Mouse (Mus musculus): ENCODE results near the gene Fam129a. TPM values are rescaled to one million over a fixed set of nuclear protein-coding genes. Genes with fewer than 3 reads are reported as not detected.

Fam129a gene
- total and polyA plus RNA-seq, 3 experiments, result 27.8 to 48.3 (median 37.0) TPM

DNA sequence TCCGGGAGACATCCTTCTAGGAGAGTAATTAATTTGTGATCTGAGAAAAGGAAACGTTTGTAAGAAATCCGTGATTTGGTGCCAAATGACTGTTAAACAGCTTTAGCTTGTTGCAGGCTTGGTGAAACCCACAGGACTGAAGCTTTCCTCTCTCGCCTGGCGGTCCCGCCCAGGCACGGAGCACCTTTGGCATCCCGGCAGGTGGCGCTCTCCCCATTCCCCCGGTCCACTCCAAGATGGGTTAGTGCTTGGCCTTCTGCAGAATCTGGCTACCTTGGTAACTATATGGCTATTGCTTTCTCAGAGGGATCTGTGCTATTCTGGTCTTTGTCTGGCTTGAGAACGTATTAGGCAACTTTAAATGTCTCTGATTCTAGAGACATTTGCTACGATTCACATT is 6.6 kb upstream of the Fam129a start:
- H3K9ac ChIP-seq (ENCODE audit: insufficient read depth, low read depth), result no peak overlapping the region
- no peaks in the 10 kb centered on the region for H3K9me3 ChIP-seq (replicated peaks; ENCODE audit: low read length)
- H3K36me3 ChIP-seq (replicated peaks in 1 of 2; ENCODE audit: control insufficient read depth in 1 of 2, insufficient read depth in 1 of 2, low read length in 1 of 2), result no peaks in the 10 kb centered on the region
- peaks cover 0 to 12% of the 10 kb centered on the region in 2 experiments; a peak in 2 of 4 replicates for H3K4me1 ChIP-seq (ENCODE audit: control insufficient read depth in 1 of 2, insufficient read depth in 2 of 2)
- H3K27me3 ChIP-seq (replicated peaks), result no peaks in the 10 kb centered on the region
- in situ Hi-C loops (cut with MboI; ENCODE audit: low pct_ligation_motif_present, low pct_unique_long_range_greater_than_20kb, low sequenced_read_pairs), result no loop called here
- DNase-seq (ENCODE audit: extremely low read depth), result peak; percentile 70
- H3K27ac ChIP-seq (ENCODE audit: insufficient read depth, low read depth), result no peak overlapping the region
- H3K4me3 ChIP-seq (replicated peaks in 1 of 3; ENCODE audit: low read depth in 2 of 3, low read length in 2 of 3, poor library complexity in 1 of 3), result no peak overlapping the region
- dilution Hi-C loops (cut with MboI; ENCODE audit: extremely low pct_ligation_motif_present, extremely low pct_unique_long_range_greater_than_20kb, low sequenced_read_pairs), result no loop called here
- TF ChIP-seq ZNF384 (IDR thresholded peaks at IDR 0.05; ENCODE audit: low read depth, low read length) (no peak), MAFK (IDR thresholded peaks at IDR 0.05; ENCODE audit: insufficient replicate concordance, low read length) (no peak), MYC (IDR thresholded peaks at IDR 0.05; ENCODE audit: low read depth, low read length) (no peak), RAD21 (IDR thresholded peaks at IDR 0.05; ENCODE audit: low read depth, low read length) (peak; percentile 94), EP300 (IDR thresholded peaks at IDR 0.05; ENCODE audit: low read length) (no peak), MEF2A (IDR thresholded peaks at IDR 0.05; ENCODE audit: borderline replicate concordance, low read depth, low read length) (0 out of 2 replicates have a peak, but pooled peaks have one; percentile 34), NRF1 (IDR thresholded peaks at IDR 0.05; ENCODE audit: low read depth, low read length) (no peak), BHLHE40 (IDR thresholded peaks at IDR 0.05; ENCODE audit: low read depth, low read length) (no peak), TBP (conservative IDR thresholded peaks at IDR 0.05; ENCODE audit: low read depth, low read length) (no peak), SMC3 (IDR thresholded peaks at IDR 0.05; ENCODE audit: low read depth, low read length) (peak; percentile 98), ETS1 (conservative IDR thresholded peaks at IDR 0.05; ENCODE audit: low read depth, low read length) (no peak), ZKSCAN1 (IDR thresholded peaks at IDR 0.05; ENCODE audit: borderline replicate concordance, low read depth, low read length) (no peak), ZC3H11A (IDR thresholded peaks at IDR 0.05; ENCODE audit: low read depth, low read length) (peak; percentile 86), CHD1 (IDR thresholded peaks at IDR 0.05; ENCODE audit: low read depth, low read length) (no peak), NELFE (IDR thresholded peaks at IDR 0.05; ENCODE audit: low read depth, low read length) (no peak), USF2 (conservative IDR thresholded peaks at IDR 0.05; ENCODE audit: low read depth, low read length) (no peak), USF1 (IDR thresholded peaks at IDR 0.05; ENCODE audit: low read depth, low read length) (no peak), CTCF (conservative IDR thresholded peaks at IDR 0.05 in 1 of 2, IDR thresholded peaks at IDR 0.05 in 1 of 2; ENCODE audit: low read depth in 2 of 2, low read length in 2 of 2) (peak; percentile 62 to 96), JUND (conservative IDR thresholded peaks at IDR 0.05; ENCODE audit: low read depth, low read length) (no peak), UBTF (IDR thresholded peaks at IDR 0.05; ENCODE audit: low read depth, low read length) (no peak), JUN (IDR thresholded peaks at IDR 0.05; ENCODE audit: insufficient read depth, low read depth, low read length) (no peak), IRF4 (IDR thresholded peaks at IDR 0.05; ENCODE audit: low read depth, low read length) (no peak; the same call in 1 of the 2 replicates), CHD2 (IDR thresholded peaks at IDR 0.05; ENCODE audit: low read length) (no peak)
- peak overlapping the region; percentile 42; the same call in 1 of the 2 replicates for H3K4me2 ChIP-seq (ENCODE audit: insufficient read depth, low read depth, poor library complexity, severe bottlenecking)
- H3K79me2 ChIP-seq (replicated peaks; ENCODE audit: control insufficient read depth, extremely low read depth, insufficient read depth, poor library complexity, severe bottlenecking), result no peaks in the 10 kb centered on the region

Measured in CH12.LX (cell line).